Mouse (Mus musculus): ENCODE data around the gene Pnmal1.

Pnmal1 gene

GRCm38 (mm10) chr7:16995345-16995744 is 35.9 kb downstream of the Pnmal1 start:
- no peak for DNase-seq (ENCODE audit: low spot score)

GRCm38 (mm10) chr7:16999233-16999632 is 39.8 kb downstream of the Pnmal1 start:
- no peak for DNase-seq (ENCODE audit: low spot score)

- DNase-seq (ENCODE audit: low spot score): peak; percentile 93
These were observed 40.2 kb downstream of the Pnmal1 start for GRCm38 (mm10) chr7:16999650-17000049.

- peak; percentile 86 for DNase-seq (ENCODE audit: low spot score)
These were observed 43.1 kb downstream of the Pnmal1 start for GRCm38 (mm10) chr7:17002375-17003195.

GRCm38 (mm10) chr7:17003230-17003960 is 43.9 kb downstream of the Pnmal1 start:
- no peak for DNase-seq (ENCODE audit: low spot score)

GRCm38 (mm10) chr7:17004716-17005115 is 45.2 kb downstream of the Pnmal1 start:
- no peak for DNase-seq (ENCODE audit: low spot score)

- DNase-seq (ENCODE audit: low spot score): no peak
These were observed 47.8 kb downstream of the Pnmal1 start for GRCm38 (mm10) chr7:17007300-17007699.

GRCm38 (mm10) chr7:17009326-17010009 is 50.0 kb downstream of the Pnmal1 start:
- no peak for DNase-seq (ENCODE audit: low spot score)

GRCm38 (mm10) chr7:17010010-17010347 is 50.5 kb downstream of the Pnmal1 start:
- DNase-seq (ENCODE audit: low spot score): no peak

GRCm38 (mm10) chr7:17011909-17012590 is 52.6 kb downstream of the Pnmal1 start:
- DNase-seq (ENCODE audit: low spot score): no peak

All from layer of hippocampus, adult 9-10 months (tissue).